Mouse (Mus musculus) neural tube, embryonic 15.5 days (tissue): ENCODE measurements around the gene Plxna2. TPM values are rescaled to one million over a fixed set of nuclear protein-coding genes. Genes with fewer than 3 reads are reported as not detected.

Source experiments
- ATAC-seq: fragments of 200-750 bp; cut with Nextera tagmentation; 2 replicates; pipeline ENCODE4 v1.8.0; 2017; ENCODE audit warnings: mild to moderate bottlenecking, moderate TSS enrichment, moderate library complexity; ENCODE audit not compliant: low FRiP score
- H3K27ac ChIP-seq: fragments of 300-500 bp; sonication (generic); replicated peaks from 2 replicates; pipeline ENCODE4 v1.5.1; 2015; ENCODE audit warnings: mild to moderate bottlenecking, inconsistent platforms
- H3K27me3 ChIP-seq: fragments of 300-500 bp; sonication (generic); replicated peaks from 2 replicates; pipeline ENCODE4 v1.6.1; 2015; ENCODE audit warnings: inconsistent platforms
- H3K36me3 ChIP-seq: fragments of 300-500 bp; sonication (generic); 2 replicates; pipeline ENCODE4 v1.6.1; 2015; ENCODE audit warnings: inconsistent platforms
- H3K4me1 ChIP-seq: fragments of 300-500 bp; sonication (generic); 2 replicates; pipeline ENCODE4 v1.6.1; 2015; ENCODE audit warnings: inconsistent platforms
- H3K4me2 ChIP-seq: fragments of 300-500 bp; sonication (generic); 2 replicates; pipeline ENCODE4 v1.6.1; 2015; ENCODE audit warnings: inconsistent platforms, mild to moderate bottlenecking, moderate library complexity
- H3K4me3 ChIP-seq: fragments of 300-500 bp; sonication (generic); replicated peaks from 2 replicates; pipeline ENCODE4 v1.5.1; 2015; ENCODE audit warnings: mild to moderate bottlenecking, inconsistent platforms
- H3K9ac ChIP-seq: fragments of 300-500 bp; sonication (generic); replicated peaks from 2 replicates; pipeline ENCODE4 v1.6.1; 2015; ENCODE audit warnings: mild to moderate bottlenecking, inconsistent platforms
- H3K9me3 ChIP-seq: fragments of 300-500 bp; sonication (generic); replicated peaks from 2 replicates; pipeline ENCODE4 v1.6.1; 2016; ENCODE audit warnings: inconsistent platforms
- WGBS: fragments of 180-500 bp; shearing (Covaris S2); methylation state at CpG from one replicate; pipeline ENCODE4 v1.1.7; 2015; ENCODE audit warnings: mixed read lengths; 5-methylcytosine and 5-hydroxymethylcytosine counted together
- polyA plus RNA-seq: library from polyadenylated mRNA; unstranded; fragments of >200 nt; fragmentation: Nextera tagmentation; extraction: Ambion mirVana; gene quantifications from 2 replicates; pipeline ENCODE4 v1.2.1, GENCODE M21; 2015

Plxna2 gene
- polyA plus RNA-seq, 1 experiment from 2014 or later = 42.4 TPM

- H3K4me1 ChIP-seq = peaks cover 57% of the 10 kb centered on the region
- no peak overlapping the region for H3K4me3 ChIP-seq
- H3K27ac ChIP-seq = peak overlapping the region; percentile 4; the same call in 1 of the 2 replicates
- no peaks in the 10 kb centered on the region for H3K27me3 ChIP-seq
- WGBS = 67% methylated on average over 1 of the region's 1 CpGs
- ATAC-seq = no peak
- H3K9me3 ChIP-seq = no peaks in the 10 kb centered on the region
- no peak overlapping the region for H3K4me2 ChIP-seq
- H3K36me3 ChIP-seq = peaks cover 23% of the 10 kb centered on the region
- H3K9ac ChIP-seq = no peak overlapping the region
These were observed 24.3 kb downstream of the Plxna2 start for GRCm38 (mm10) chr1:194642302-194642787.

DNA sequence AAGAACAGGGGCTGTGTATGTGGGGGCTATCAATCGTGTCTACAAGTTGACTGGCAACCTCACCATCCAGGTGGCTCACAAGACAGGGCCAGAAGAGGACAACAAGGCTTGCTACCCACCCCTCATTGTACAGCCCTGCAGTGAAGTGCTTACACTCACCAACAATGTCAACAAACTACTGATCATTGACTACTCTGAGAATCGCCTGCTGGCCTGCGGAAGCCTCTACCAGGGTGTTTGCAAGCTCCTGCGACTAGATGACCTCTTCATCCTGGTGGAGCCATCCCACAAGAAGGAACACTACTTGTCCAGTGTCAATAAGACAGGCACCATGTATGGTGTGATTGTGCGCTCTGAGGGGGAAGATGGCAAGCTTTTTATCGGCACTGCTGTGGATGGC is 25.9 kb downstream of the Plxna2 start:
- no peak overlapping the region for H3K4me2 ChIP-seq
- H3K36me3 ChIP-seq = peaks cover 23% of the 10 kb centered on the region
- H3K4me1 ChIP-seq = peaks cover 54% of the 10 kb centered on the region
- H3K27ac ChIP-seq = no peak overlapping the region
- H3K9me3 ChIP-seq = no peaks in the 10 kb centered on the region
- no peak overlapping the region for H3K9ac ChIP-seq
- no peak for ATAC-seq
- 96% methylated on average over 6 of the region's 6 CpGs for WGBS
- H3K4me3 ChIP-seq = no peak overlapping the region
- H3K27me3 ChIP-seq = no peaks in the 10 kb centered on the region

DNA sequence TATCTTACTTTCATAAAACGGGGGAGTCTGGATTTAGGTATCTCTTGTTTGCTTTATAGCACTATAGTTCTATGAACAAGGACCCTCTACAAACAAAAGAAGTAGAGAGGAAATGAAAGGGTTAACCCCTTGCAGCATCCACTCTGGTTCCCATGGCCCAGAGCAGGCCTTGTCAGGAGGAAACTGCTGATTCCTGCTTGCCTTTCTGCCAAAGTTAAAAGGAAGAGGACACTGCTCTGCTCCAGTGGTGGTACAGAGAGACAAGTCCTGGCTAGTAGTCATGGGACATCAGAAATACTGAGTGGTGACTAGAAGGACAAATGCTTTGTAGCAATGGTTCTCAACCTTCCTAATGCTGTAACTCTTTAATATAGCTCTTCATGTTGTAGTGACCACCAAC is 27.9 kb downstream of the Plxna2 start:
- WGBS = 93% methylated on average over 1 of the region's 1 CpGs
- Histone ChIP-seq H3K27ac (no peak overlapping the region), H3K27me3 (no peaks in the 10 kb centered on the region), H3K9ac (no peak overlapping the region), H3K4me3 (no peak overlapping the region), H3K9me3 (no peaks in the 10 kb centered on the region), H3K36me3 (peaks cover 42% of the 10 kb centered on the region), H3K4me1 (peaks cover 63% of the 10 kb centered on the region), H3K4me2 (peak overlapping the region; percentile 33)
- ATAC-seq = no peak

DNA sequence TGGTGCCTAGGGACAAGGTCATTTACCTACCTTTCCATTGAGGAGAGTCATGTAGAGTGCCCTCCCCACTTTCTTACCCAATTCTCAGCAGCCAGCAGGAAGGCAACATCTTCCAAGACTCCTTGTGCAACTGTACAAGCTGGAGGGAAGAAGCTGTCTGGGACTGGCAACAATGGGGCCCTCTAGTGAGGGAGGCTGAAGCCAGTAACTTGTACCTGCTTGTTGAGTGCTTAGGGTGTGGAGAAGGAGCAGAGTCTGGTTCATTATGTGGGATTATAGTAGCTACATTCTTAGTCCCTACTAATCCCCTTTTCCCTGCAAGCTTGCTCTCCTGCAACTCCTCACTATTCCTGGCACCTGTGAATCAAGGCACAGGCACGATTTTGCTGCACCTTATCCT is 32.1 kb downstream of the Plxna2 start:
- no peak for ATAC-seq
- Histone ChIP-seq H3K4me1 (peaks cover 28% of the 10 kb centered on the region), H3K9me3 (no peaks in the 10 kb centered on the region), H3K4me3 (no peak overlapping the region), H3K9ac (no peak overlapping the region), H3K27me3 (no peaks in the 10 kb centered on the region), H3K4me2 (no peak overlapping the region), H3K27ac (no peak overlapping the region), H3K36me3 (peaks cover 52% of the 10 kb centered on the region)
- 79% methylated on average over 1 of the region's 1 CpGs for WGBS

GRCm38 (mm10) chr1:194650566-194650965 is 32.5 kb downstream of the Plxna2 start:
- Histone ChIP-seq H3K27me3 (no peaks in the 10 kb centered on the region), H3K4me1 (peaks cover 24% of the 10 kb centered on the region), H3K9me3 (no peaks in the 10 kb centered on the region), H3K4me2 (no peak overlapping the region), H3K4me3 (no peak overlapping the region), H3K27ac (no peak overlapping the region), H3K9ac (no peak overlapping the region), H3K36me3 (peaks cover 48% of the 10 kb centered on the region)
- WGBS = 95% methylated on average over 2 of the region's 2 CpGs
- ATAC-seq = no peak

DNA sequence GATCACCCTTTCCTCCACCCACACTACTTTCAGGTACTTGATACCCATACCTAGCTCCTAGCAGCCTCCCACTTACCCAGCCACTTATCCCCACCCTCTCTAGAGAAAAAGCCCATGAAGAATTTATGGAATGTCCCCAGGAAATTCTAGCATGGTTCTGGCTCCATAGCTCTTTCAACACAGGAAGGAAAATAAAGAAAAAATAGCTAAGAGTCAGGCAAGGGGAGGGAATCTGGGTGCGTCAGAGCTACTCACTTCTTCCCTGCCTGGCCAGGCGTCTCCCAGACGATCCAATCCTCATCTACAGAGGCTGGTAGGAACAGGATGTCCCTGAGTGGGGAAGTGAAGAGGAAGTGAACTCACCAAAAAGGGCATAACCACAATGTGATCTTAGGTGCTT is 34.0 kb downstream of the Plxna2 start:
- Histone ChIP-seq H3K4me2 (no peak overlapping the region), H3K27me3 (no peaks in the 10 kb centered on the region), H3K4me3 (no peak overlapping the region), H3K9ac (no peak overlapping the region), H3K9me3 (no peaks in the 10 kb centered on the region), H3K27ac (no peak overlapping the region), H3K4me1 (peaks cover 17% of the 10 kb centered on the region), H3K36me3 (peaks cover 51% of the 10 kb centered on the region)
- no peak for ATAC-seq
- 86% methylated on average over 3 of the region's 3 CpGs for WGBS

DNA sequence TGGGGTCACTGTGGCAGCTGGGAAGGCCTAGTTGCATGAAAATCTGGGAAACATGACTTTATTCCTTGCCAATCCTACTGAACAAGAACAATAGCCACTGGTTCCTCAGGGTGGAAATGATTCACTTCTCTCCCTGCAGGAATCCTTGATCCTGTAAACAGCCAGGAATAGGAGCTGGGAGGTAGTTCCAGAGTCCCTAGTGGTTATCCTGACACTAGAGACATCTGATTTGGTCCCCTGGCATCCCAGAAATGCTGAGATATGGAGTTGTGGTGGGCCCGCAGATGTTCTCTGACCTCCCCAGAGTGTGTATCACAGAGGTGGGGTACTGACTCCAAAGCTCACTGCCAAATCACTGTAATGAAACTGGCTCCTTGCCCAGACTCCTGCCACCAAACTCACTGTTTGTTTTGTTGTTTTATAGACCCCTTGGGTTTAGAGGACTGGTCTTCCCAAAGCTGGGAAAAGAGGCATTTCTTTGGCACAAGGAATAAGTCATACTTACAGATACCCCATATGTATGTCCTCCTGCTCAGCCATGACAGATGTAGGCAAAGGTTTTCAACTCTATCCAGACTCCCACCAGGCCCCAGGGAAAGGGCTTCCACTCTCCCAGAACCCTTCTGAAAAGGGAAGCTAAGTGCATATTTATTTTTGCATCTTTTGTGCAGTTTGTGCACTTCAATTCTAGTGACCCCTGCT is 40.6 kb downstream of the Plxna2 start:
- Histone ChIP-seq H3K9me3 (no peaks in the 10 kb centered on the region), H3K27me3 (no peaks in the 10 kb centered on the region), H3K27ac (peak overlapping the region; percentile 68), H3K36me3 (peaks cover 4% of the 10 kb centered on the region), H3K4me2 (no peak overlapping the region), H3K4me1 (peaks cover 40% of the 10 kb centered on the region), H3K9ac (no peak overlapping the region), H3K4me3 (no peak overlapping the region)
- ATAC-seq = peak; percentile 63
- WGBS = 29% methylated on average over 1 of the region's 1 CpGs

- Histone ChIP-seq H3K9ac (no peak overlapping the region), H3K4me2 (no peak overlapping the region), H3K9me3 (no peaks in the 10 kb centered on the region), H3K27me3 (no peaks in the 10 kb centered on the region), H3K36me3 (peaks cover 4% of the 10 kb centered on the region), H3K4me1 (peaks cover 53% of the 10 kb centered on the region), H3K27ac (no peak overlapping the region), H3K4me3 (no peak overlapping the region)
- ATAC-seq = no peak
- 87% methylated on average over 3 of the region's 3 CpGs for WGBS
These were observed 42.6 kb downstream of the Plxna2 start for GRCm38 (mm10) chr1:194660426-194661119.

GRCm38 (mm10) chr1:194663021-194663420 is 45.0 kb downstream of the Plxna2 start:
- peaks cover 57% of the 10 kb centered on the region for H3K4me1 ChIP-seq
- no peak overlapping the region for H3K27ac ChIP-seq
- ATAC-seq = no peak
- no peak overlapping the region for H3K4me2 ChIP-seq
- peaks cover 7% of the 10 kb centered on the region for H3K36me3 ChIP-seq
- no peaks in the 10 kb centered on the region for H3K27me3 ChIP-seq
- no peaks in the 10 kb centered on the region for H3K9me3 ChIP-seq
- no peak overlapping the region for H3K4me3 ChIP-seq
- no peak overlapping the region for H3K9ac ChIP-seq

DNA sequence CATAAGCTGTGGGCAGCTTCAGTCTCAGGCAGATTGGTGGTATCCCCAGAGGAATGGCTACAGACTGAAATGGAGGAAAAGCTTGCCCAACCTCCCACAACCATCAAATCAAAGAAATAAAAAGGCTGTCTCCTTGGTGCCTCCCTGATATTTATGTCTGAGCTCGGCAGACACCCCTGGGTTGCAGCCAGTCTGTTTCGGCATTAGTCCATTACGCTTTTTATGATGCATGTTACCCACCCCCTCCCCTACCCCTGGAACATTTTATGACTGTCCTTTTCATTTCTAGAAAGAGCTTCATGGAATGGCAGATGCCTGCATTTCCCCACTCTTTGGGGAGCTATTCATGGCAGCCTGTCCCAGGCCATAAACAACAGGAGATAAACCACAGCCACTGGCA is 47.7 kb downstream of the Plxna2 start:
- no peak overlapping the region for H3K4me3 ChIP-seq
- H3K27ac ChIP-seq = peak overlapping the region; percentile 18; the same call in 1 of the 2 replicates

GRCm38 (mm10) chr1:194671783-194672524 is 53.9 kb downstream of the Plxna2 start:
- no peak overlapping the region for H3K4me2 ChIP-seq
- ATAC-seq = no peak
- H3K27ac ChIP-seq = no peak overlapping the region
- no peaks in the 10 kb centered on the region for H3K27me3 ChIP-seq
- 90% methylated on average over 4 of the region's 4 CpGs for WGBS
- no peaks in the 10 kb centered on the region for H3K9me3 ChIP-seq
- peaks cover 13% of the 10 kb centered on the region; the same call in 1 of the 2 replicates for H3K4me1 ChIP-seq
- peaks cover 5% of the 10 kb centered on the region for H3K36me3 ChIP-seq
- H3K9ac ChIP-seq = no peak overlapping the region
- no peak overlapping the region for H3K4me3 ChIP-seq

More for the DNA sequence above, 47.7 kb downstream of the Plxna2 start:
- peak; percentile 48; the same call in 1 of the 2 replicates for ATAC-seq
- Histone ChIP-seq H3K27me3 (no peaks in the 10 kb centered on the region), H3K36me3 (peaks cover 11% of the 10 kb centered on the region), H3K9me3 (no peaks in the 10 kb centered on the region), H3K9ac (no peak overlapping the region), H3K4me1 (peaks cover 37% of the 10 kb centered on the region), H3K4me2 (no peak overlapping the region)
- WGBS = 12% methylated on average over 3 of the region's 3 CpGs
